Mouse (Mus musculus) thymus, adult 2 months (tissue): Measurements from ENCODE around the gene Gm5136.

Experiments used
- CTCF ChIP-seq: fragments of 200-500 bp; IDR thresholded peaks from 2 replicates; pipeline ENCODE4 v1.5.1; 2012; ENCODE audit warnings: mild to moderate bottlenecking, control low read depth, low read length, moderate library complexity, borderline replicate concordance; ENCODE audit not compliant: control insufficient read depth, poor library complexity, insufficient read depth; ENCODE audit errors: extremely low read depth
- POLR2A ChIP-seq: fragments of 200-500 bp; IDR thresholded peaks from 2 replicates; pipeline ENCODE4 v1.6.1; 2012; ENCODE audit warnings: mild to moderate bottlenecking, low read length, control low read depth, moderate library complexity; ENCODE audit not compliant: control insufficient read depth, poor library complexity, insufficient read depth; ENCODE audit errors: extremely low read depth

DNA sequence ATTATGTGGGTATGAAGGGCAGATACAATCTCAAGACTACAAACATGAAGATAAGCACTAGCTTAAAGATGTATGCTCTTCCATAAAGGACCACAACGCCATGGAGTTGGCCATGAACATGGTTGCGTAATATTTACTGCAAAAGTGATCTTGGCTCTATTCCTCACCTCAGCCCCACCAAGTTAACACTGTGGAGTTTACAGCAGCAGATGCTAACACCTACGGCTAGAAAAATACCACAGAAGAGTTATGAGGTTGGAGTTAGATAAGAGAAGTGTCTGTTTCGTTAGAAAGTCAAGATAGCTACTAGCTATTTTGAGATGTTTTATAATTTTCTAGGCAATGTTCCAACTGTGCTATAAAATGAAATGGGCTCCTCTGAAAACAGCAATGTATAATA lies 43.1 kb downstream of the Gm5136 start:
- no peak for TF ChIP-seq POLR2A
- TF ChIP-seq CTCF = no peak
